Comparison of ENCODE assay signal across 7 mouse cellular contexts in the genomic region with DNA sequence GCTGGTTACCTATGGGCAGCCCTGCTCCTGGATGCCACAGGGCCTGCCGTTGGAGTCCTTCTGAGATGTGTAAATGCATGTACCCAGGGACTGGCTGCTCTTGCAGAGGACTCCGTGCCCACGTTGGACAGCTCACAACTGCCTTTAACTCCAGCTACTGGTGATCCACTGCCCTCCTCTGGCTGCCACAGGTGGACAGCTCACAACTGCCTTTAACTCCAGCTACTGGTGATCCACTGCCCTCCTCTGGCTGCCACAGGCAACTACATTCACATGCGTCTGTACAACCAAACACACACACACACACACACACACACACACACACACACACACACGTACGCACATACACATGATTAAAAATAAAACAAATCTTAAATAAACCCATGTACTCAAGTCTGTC.
DNase-seq lines count a peak whose midpoint lies in the region; ATAC-seq and TF ChIP-seq lines count a peak whose summit lies in the region.
"Not testable (repeated sequence)": the region's sequence is repeated elsewhere in the genome, so short reads cannot be mapped to it uniquely, and the experiment has no call there.

No protein-coding gene starts in this region.

- H3K4me3 ChIP-seq in C2C12 (ENCODE audit: insufficient read depth, poor library complexity, severe bottlenecking); MEL (ENCODE audit: control insufficient read depth in 1 of 2, insufficient read depth in 1 of 2, low read depth in 2 of 2, low read length in 2 of 2); cortical plate, adult 2 months (ENCODE audit: insufficient read depth, low read length); heart, postnatal 0 days (ENCODE audit: low read depth, low read length); layer of hippocampus, adult 2 months; lung, embryonic 14.5 days (ENCODE audit: low read depth, low read length): not testable (repeated sequence)

- TF ChIP-seq RAD21 in MEL (IDR thresholded peaks at IDR 0.05; ENCODE audit: low read depth, low read length), result peak; percentile 19

- not testable (repeated sequence) for H3K9me3 ChIP-seq in MEL (replicated peaks; ENCODE audit: insufficient read depth, low read length); heart, postnatal 0 days (replicated peaks; ENCODE audit: control insufficient read depth, low read length); lung, embryonic 14.5 days (ENCODE audit: low read depth, low read length)

- not testable (repeated sequence) for H3ac ChIP-seq in C2C12 (ENCODE audit: control insufficient read depth, insufficient read length, low read depth)

- H3K36me3 ChIP-seq in C2C12 (ENCODE audit: control insufficient read depth, insufficient read depth); MEL (ENCODE audit: control insufficient read depth in 1 of 2, insufficient read depth in 2 of 2, low read length in 2 of 2); heart, postnatal 0 days (replicated peaks; ENCODE audit: control insufficient read depth, insufficient read depth, low read length); lung, embryonic 14.5 days (ENCODE audit: insufficient read depth): not testable (repeated sequence)

- not testable (repeated sequence) for H3K4me1 ChIP-seq in MEL (ENCODE audit: control insufficient read depth in 1 of 2, insufficient read depth in 2 of 2, low read length in 2 of 2); heart, postnatal 0 days (ENCODE audit: control insufficient read depth, insufficient read depth); lung, embryonic 14.5 days (ENCODE audit: insufficient read depth)
- H3K4me1 ChIP-seq in cortical plate, adult 2 months (ENCODE audit: control insufficient read depth, insufficient read depth, low read length), result peaks cover 12% of the 10 kb centered on the region

- WGBS in heart, postnatal 0 days, result 72% methylated on average over 6 of the region's 6 CpGs
- 75% methylated on average over 6 of the region's 6 CpGs for WGBS in lung, embryonic 14.5 days

- ATAC-seq in heart, postnatal 0 days (ENCODE audit: insufficient read depth, low read depth), result peak; percentile 31; the same call in 1 of the 2 replicates
- ATAC-seq in lung, embryonic 14.5 days (ENCODE audit: insufficient read depth), result not testable (repeated sequence)

- not testable (repeated sequence) for H3K27ac ChIP-seq in MEL (ENCODE audit: control insufficient read depth, low read depth, low read length); cortical plate, adult 2 months (ENCODE audit: insufficient read depth, low read length); heart, postnatal 0 days (ENCODE audit: low read depth); layer of hippocampus, adult 2 months; lung, embryonic 14.5 days (ENCODE audit: low read depth)

- not testable (repeated sequence) for DNase-seq in MEL (ENCODE audit: low read depth, low spot score); heart, postnatal 0 days (ENCODE audit: low spot score); layer of hippocampus, adult 2 months (ENCODE audit: low spot score in 2 of 2); lung, embryonic 14.5 days
- DNase-seq in adrenal gland, postnatal 14 days, result peak; percentile 36

- not testable (repeated sequence) for H3K79me2 ChIP-seq in C2C12 (ENCODE audit: control insufficient read depth, insufficient read depth); MEL (ENCODE audit: control insufficient read depth, insufficient read depth, low read length, poor library complexity)

- H3K9ac ChIP-seq in MEL (ENCODE audit: control insufficient read depth, low read depth, low read length, poor library complexity, severe bottlenecking); heart, postnatal 0 days (replicated peaks; ENCODE audit: low read depth, low read length); lung, embryonic 14.5 days: not testable (repeated sequence)

- TF ChIP-seq POLR2A in MEL (IDR thresholded peaks at IDR 0.05; ENCODE audit: control insufficient read depth in 1 of 2, insufficient read depth in 1 of 2, low read depth in 1 of 2, low read length in 2 of 2, poor library complexity in 1 of 2); cortical plate, adult 2 months (IDR thresholded peaks at IDR 0.05; ENCODE audit: extremely low read depth, insufficient read depth, low read length): not testable (repeated sequence)

- not testable (repeated sequence) for H3K27me3 ChIP-seq in C2C12 (ENCODE audit: control insufficient read depth, insufficient read depth, insufficient read length); MEL (ENCODE audit: control insufficient read depth in 1 of 2, insufficient read depth in 2 of 2, low read length in 2 of 2); heart, postnatal 0 days (ENCODE audit: control insufficient read depth, insufficient read depth, low read length); lung, embryonic 14.5 days (ENCODE audit: insufficient read depth, low read length)

- TF ChIP-seq EP300 in MEL (IDR thresholded peaks at IDR 0.05; ENCODE audit: low read depth in 1 of 2, low read length in 2 of 2); heart, postnatal 0 days (IDR thresholded peaks at IDR 0.05; ENCODE audit: low read depth): not testable (repeated sequence)

- not testable (repeated sequence) for H3K4me2 ChIP-seq in heart, postnatal 0 days (ENCODE audit: low read depth, low read length); lung, embryonic 14.5 days

- TF ChIP-seq CTCF in C2C12 (IDR thresholded peaks at IDR 0.05; ENCODE audit: control insufficient read depth, insufficient read depth, insufficient read length) (peak; percentile 13), MEL (IDR thresholded peaks at IDR 0.05 in 2 of 3, conservative IDR thresholded peaks at IDR 0.05 in 1 of 3; ENCODE audit: control insufficient read depth in 1 of 3, insufficient read depth in 1 of 3, low read depth in 2 of 3, low read length in 3 of 3, poor library complexity in 1 of 3, severe bottlenecking in 1 of 3) (peak in 2 of 3 experiments; percentile 13 to 26; a peak in 2 of 6 replicates)
- TF ChIP-seq CTCF in cortical plate, adult 2 months (IDR thresholded peaks at IDR 0.05; ENCODE audit: extremely low read depth, insufficient read depth, low read length), result peak; percentile 49
- TF ChIP-seq CTCF in heart, postnatal 0 days (IDR thresholded peaks at IDR 0.05; ENCODE audit: low read depth), result peak; percentile 51
- TF ChIP-seq CTCF in layer of hippocampus, adult 2 months (conservative IDR thresholded peaks at IDR 0.05), result peak; percentile 56
- TF ChIP-seq CTCF in lung, embryonic 14.5 days (IDR thresholded peaks at IDR 0.05; ENCODE audit: low read depth), result peak; percentile 49

- H3K79me3 ChIP-seq in C2C12 (ENCODE audit: low read depth), result not testable (repeated sequence)

TF ChIP-seq in MEL, 35 proteins besides CTCF, POLR2A, EP300 and RAD21:
- peak; percentile 23 for TF ChIP-seq SMC3 (IDR thresholded peaks at IDR 0.05; ENCODE audit: low read depth, low read length)
